Mouse (Mus musculus): ENCODE measurements around the gene Tmem52b. TPM values are rescaled to one million over a fixed set of nuclear protein-coding genes. Genes with fewer than 3 reads are reported as not detected.

Gene Tmem52b
- total RNA-seq, 4 experiments from 2014 or later, result not detected

Other genes starting within 250 kb of the Tmem52b start
- gene Cd69, start 237.1 kb upstream of the Tmem52b start, total RNA-seq (2022), result under 1 TPM in 1 of 4 experiments, not detected in 3; 0.16 TPM
- gene 4922502D21Rik, start 180.8 kb upstream of the Tmem52b start, total RNA-seq (2022), result not detected
- 1 to 10 TPM in 1 of 4 experiments, under 1 TPM in 3; 0.43 to 1.2 (median 0.70) TPM for gene Clec12a, start 169.9 kb upstream of the Tmem52b start, total RNA-seq (2022)
- under 1 TPM in 1 of 4 experiments, not detected in 3; 0.25 TPM for gene Clec12b, start 126.7 kb upstream of the Tmem52b start, total RNA-seq (2022)
- gene Clec1b, start 115.3 kb upstream of the Tmem52b start, total RNA-seq (2022), result 1 to 10 TPM; 1.3 to 2.3 (median 1.6) TPM
- gene Clec9a, start 103.7 kb upstream of the Tmem52b start, total RNA-seq (2022), result under 1 TPM in 2 of 4 experiments, not detected in 2; 0.47 to 0.60 TPM
- gene Clec1a, start 60.6 kb upstream of the Tmem52b start, total RNA-seq (2022), result 10 to 100 TPM in 3 of 4 experiments, 1 to 10 TPM in 1; 7.7 to 13.1 (median 11.7) TPM
- gene Olr1, start 5.4 kb upstream of the Tmem52b start, total RNA-seq (2022), result under 1 TPM in 2 of 4 experiments, not detected in 2; 0.20 to 0.31 TPM
- gene Gabarapl1, start 20.6 kb downstream of the Tmem52b start, total RNA-seq (2022), result 100 to 1,000 TPM; 118 to 204 (median 178) TPM
- gene Klre1, start 65.3 kb downstream of the Tmem52b start, total RNA-seq (2022), result not detected
- under 1 TPM in 1 of 4 experiments, not detected in 3; 0.35 TPM for gene Klrd1, start 79.2 kb downstream of the Tmem52b start, total RNA-seq (2022)
- under 1 TPM in 2 of 4 experiments, not detected in 2; 0.27 to 0.34 TPM for gene Klrk1, start 111.3 kb downstream of the Tmem52b start, total RNA-seq (2022)
- not detected for gene Klrc3, start 130.8 kb downstream of the Tmem52b start, total RNA-seq (2022)
- gene Klrc2, start 148.1 kb downstream of the Tmem52b start, total RNA-seq (2022), result not detected
- gene Klrc1, start 166.4 kb downstream of the Tmem52b start, total RNA-seq (2022), result under 1 TPM in 1 of 4 experiments, not detected in 3; 0.22 TPM
- not detected for gene Klri1, start 204.6 kb downstream of the Tmem52b start, total RNA-seq (2022)
- gene Klri2, start 227.9 kb downstream of the Tmem52b start, total RNA-seq (2022), result not detected

Measured in heart, adult 8-10 months (tissue).